Mouse (Mus musculus) bone marrow macrophage, adult 2 months (primary cell): ENCODE data around the gene Cachd1. TPM values are rescaled to one million over a fixed set of nuclear protein-coding genes. Genes with fewer than 3 reads are reported as not detected.

Experiments used
- H3K27ac ChIP-seq: 2 replicates; pipeline ENCODE4 v1.5.1; 2012; ENCODE audit warnings: low read depth, low read length; ENCODE audit not compliant: insufficient read depth
- H3K4me1 ChIP-seq: 2 replicates; pipeline ENCODE4 v1.6.1; 2012; ENCODE audit warnings: low read length; ENCODE audit not compliant: control insufficient read depth, insufficient read depth
- H3K4me3 ChIP-seq: 2 replicates; pipeline ENCODE4 v1.5.1; 2012; ENCODE audit warnings: mild to moderate bottlenecking, low read length, moderate library complexity; ENCODE audit not compliant: insufficient read depth
- CTCF ChIP-seq: IDR thresholded peaks from 2 replicates; pipeline ENCODE4 v1.5.1; 2012; ENCODE audit warnings: low read depth, mild to moderate bottlenecking, low read length, moderate library complexity
- POLR2A ChIP-seq: IDR thresholded peaks from 2 replicates; pipeline ENCODE4 v1.6.1; 2012; ENCODE audit warnings: mild to moderate bottlenecking, low read depth, low read length, borderline replicate concordance
- polyA plus RNA-seq: library from polyadenylated mRNA; stranded (reverse); fragments of >200 nt; gene quantifications from 2 replicates; pipeline ENCODE4 v1.2.4, GENCODE M21; 2012; ENCODE audit not compliant: missing spikeins, insufficient read depth, insufficient read length

The Cachd1 gene
- polyA plus RNA-seq, 1 experiment, result not detected

DNA sequence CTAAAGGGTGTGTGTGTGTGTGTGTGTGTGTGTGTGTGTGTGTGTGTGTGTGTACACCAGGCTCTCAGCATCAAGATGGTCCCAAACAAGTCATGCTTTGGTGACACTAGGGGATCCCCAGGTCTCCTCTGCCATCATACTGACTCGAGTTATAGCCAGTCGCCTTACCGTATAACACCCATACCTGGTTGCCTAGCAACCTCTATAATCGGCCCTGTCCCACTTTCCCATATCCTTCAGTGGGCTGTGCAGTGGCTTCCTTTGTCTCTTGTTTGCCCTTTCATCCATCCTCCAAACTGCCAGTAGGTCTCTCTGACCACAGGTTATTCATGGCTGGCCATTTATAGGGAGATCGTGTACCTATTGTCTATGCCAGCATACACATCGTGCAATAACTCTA, 224.6 kb downstream of the Cachd1 start:
- Histone ChIP-seq H3K27ac (no peak overlapping the region), H3K4me3 (no peak overlapping the region), H3K4me1 (no peaks in the 10 kb centered on the region)
- TF ChIP-seq CTCF, result no peak
- no peak for TF ChIP-seq POLR2A

DNA sequence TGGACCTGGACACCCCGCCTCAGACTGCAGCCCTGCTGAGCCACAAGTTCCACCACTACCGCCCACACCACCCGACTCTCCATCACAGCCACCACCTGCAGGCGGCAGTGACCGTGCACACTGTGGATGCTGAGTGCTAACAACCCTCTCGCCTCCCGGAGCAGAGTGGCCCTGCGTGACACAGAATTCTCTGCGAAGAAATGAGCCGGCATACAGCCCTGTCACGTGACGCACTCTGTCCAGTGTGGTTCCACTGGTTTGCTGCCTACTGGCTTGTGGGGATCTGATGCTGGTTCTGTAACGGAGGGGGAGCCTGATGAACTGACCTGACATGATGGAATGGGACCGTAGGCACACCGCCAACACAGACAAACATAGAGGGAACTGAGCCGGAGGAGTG, 226.5 kb downstream of the Cachd1 start:
- no peak for TF ChIP-seq CTCF
- no peak overlapping the region for H3K4me3 ChIP-seq
- H3K27ac ChIP-seq, result no peak overlapping the region

DNA sequence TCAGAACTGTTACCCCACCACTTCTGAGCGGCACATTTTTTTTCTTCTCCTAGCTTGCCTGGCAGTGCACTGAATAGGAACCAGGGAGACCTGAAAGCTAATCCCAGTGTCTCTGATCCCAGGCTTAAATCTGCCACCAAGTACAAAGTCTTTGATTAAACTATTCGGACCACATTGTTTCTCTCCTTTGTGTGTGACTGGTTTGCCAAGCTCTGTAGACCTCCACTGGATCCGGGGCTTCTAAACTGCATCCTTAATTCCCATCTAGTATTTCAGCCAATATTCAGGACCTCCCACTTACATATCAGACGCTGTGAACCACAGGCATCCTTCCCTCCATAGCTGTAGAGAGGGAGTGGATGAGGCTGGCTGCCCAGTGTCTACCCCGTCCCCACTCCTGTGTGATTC, 231.9 kb downstream of the Cachd1 start:
- Histone ChIP-seq H3K4me3 (no peak overlapping the region), H3K27ac (no peak overlapping the region), H3K4me1 (no peaks in the 10 kb centered on the region)
- no peak for TF ChIP-seq CTCF
- TF ChIP-seq POLR2A, result no peak

More for the DNA sequence above, 226.5 kb downstream of the Cachd1 start:
- H3K4me1 ChIP-seq, result no peaks in the 10 kb centered on the region

DNA sequence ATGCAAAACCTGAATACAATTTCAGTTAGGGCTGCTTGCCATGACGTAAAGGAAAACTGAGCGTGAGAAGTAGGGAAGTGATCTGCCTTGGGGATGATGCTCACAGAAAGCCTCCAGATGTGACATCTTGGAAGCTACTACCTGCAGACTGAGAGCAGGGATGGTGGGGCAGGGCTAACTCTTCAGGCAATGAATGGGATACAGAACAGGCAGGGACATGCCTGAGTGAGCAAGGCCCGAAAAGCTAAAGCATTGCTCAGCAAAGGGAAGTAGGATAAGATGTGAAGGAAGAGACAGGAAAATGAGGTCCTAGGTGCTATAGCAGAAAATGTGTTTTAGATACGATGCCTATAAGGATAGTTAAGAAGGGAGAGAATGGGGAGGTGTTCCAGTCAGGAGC, 232.6 kb downstream of the Cachd1 start:
- Histone ChIP-seq H3K4me3 (no peak overlapping the region), H3K27ac (no peak overlapping the region), H3K4me1 (no peaks in the 10 kb centered on the region)
- no peak for TF ChIP-seq CTCF
- no peak for TF ChIP-seq POLR2A

DNA sequence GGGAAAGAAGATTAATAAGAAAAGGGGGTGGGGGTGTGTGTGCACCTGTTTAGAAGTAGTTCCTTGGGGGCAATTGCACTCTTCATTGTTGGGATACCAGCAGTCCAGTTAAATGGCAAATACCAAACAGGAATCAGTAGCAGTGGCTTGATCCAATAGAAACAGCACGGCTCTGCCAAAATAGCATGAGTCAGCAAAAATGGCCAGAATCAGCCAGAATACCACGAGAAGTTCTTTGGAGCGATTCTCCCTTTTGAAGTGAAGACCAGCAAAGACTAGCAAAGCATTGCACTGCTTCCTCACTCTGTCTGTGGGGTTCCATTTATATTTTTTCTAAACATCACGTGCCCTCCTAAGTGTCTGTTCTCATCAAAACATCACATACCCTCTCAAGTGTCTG, 241.3 kb downstream of the Cachd1 start:
- no peak for TF ChIP-seq CTCF
- TF ChIP-seq POLR2A, result no peak
- H3K27ac ChIP-seq, result no peak overlapping the region
- H3K4me1 ChIP-seq, result no peaks in the 10 kb centered on the region
- H3K4me3 ChIP-seq, result no peak overlapping the region

DNA sequence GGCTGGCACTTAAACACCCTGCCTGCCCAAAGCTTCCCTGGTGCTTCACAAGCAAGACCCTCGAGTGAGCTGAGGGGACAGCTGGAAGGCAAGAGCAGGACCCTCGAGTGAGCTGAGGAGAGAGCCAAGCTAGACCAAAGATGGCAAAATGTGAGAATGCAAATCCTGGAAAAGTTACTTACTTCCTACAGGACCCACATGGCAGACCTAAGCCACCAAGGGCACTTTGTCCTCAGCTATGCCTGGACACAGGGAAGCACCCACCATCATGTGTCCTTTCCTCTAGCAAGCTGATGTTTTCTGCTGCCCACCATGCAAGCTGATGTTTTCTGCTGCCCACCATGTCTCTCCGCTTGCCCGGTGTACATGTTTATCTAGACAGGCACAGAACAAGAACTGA, 244.1 kb downstream of the Cachd1 start, which contains the start of gene Gm10577:
Gene Gm10577 (minus strand): TSS at position 101 of the 400 bp plus-strand sequence.
- no peak within 1 kb of the TSS for H3K27ac ChIP-seq

DNA sequence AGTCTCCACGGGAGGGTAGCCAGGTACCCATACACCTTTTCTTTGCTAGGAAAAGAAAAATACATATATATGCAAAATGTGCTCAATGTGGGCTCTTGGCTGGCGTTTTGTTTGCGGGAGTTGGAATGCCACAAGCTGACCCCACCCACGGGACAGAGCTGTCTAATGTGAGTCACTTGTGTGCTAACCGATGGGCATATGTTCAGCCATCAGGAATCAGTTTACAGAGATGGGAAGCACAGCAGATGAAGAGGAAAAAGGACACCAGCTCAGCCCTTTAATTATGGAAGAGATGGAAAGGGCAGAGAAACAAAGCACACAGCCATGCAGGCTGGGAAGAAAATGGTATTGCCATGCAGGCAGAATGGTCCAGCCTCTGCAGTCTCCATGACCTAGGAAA, 250.1 kb downstream of the Cachd1 start:
- Histone ChIP-seq H3K27ac (no peak overlapping the region), H3K4me1 (no peaks in the 10 kb centered on the region), H3K4me3 (no peak overlapping the region)
- TF ChIP-seq POLR2A (no peak), CTCF (no peak)

More for the DNA sequence above, 244.1 kb downstream of the Cachd1 start, which contains the start of gene Gm10577:
- Histone ChIP-seq H3K4me1 (no peaks in the 10 kb centered on the region), H3K4me3 (no peak within 1 kb of the TSS)
- TF ChIP-seq POLR2A (no peak), CTCF (no peak)

DNA sequence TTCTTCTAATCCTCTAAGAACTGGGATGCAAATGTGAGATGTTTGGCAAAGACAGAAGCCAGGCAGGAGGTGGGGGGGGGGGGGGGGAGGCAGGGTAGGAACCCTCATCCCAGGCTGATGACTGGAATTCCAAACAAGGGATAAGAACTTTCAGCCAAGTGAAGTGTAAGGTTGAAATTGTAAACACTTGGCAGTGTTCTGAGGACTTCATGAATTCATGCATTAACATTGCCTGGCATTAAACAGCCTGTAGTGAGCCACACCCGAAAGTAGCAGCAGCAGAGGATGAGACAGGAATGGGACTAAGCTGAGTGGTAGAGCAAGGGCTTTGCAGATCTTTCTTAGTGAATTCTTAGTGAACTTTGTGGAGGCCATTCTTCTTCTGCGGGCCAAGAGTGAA, 250.5 kb downstream of the Cachd1 start:
- TF ChIP-seq CTCF (no peak), POLR2A (no peak)
- Histone ChIP-seq H3K4me1 (no peaks in the 10 kb centered on the region), H3K27ac (no peak overlapping the region), H3K4me3 (no peak overlapping the region)

DNA sequence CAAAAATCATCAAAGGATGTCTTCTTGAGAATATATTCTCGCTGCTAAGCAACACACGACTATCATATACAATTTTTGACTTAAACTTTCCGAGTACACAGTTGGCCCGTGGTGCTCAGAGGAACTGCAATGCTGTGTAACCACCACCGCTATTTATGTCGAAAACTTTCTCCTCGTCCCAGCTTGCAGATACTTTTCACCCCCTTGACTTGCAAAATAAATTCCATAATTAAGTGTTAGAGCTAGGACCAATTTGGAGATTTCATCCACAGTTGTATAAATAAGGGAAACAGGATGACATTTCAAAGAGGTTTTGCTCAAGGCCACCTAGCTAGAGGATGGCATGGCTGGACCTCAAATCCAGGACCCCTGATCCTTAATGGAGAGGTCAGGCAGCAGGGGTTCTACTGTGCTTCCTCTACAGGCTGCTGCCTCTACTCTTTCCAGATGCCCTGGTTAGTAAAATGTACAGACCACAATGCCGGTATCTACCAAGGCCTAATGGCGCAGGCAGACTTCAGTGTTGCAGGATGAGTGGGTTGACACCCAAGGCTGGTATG, 251.5 kb downstream of the Cachd1 start:
- Histone ChIP-seq H3K4me3 (no peak overlapping the region), H3K27ac (no peak overlapping the region), H3K4me1 (no peaks in the 10 kb centered on the region)
- TF ChIP-seq POLR2A (no peak), CTCF (no peak)

DNA sequence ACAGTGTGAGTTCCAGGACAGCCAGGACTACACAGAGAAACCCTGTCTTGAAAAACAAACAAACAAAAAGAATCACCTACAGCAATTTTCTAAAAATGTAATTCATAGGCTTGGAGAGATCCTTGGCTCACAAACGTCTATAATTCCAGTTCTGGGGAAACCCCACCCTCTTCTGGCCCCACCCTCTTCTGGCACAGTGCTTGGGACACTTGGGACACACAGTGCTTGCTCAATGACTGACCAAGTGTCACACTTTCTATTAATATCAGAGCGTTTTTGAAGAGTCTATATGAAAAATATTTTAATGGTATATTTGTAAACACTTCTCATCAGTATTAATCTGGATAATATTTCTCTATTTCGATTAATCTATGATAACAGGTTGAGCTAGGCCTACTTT, 256.6 kb downstream of the Cachd1 start:
- TF ChIP-seq POLR2A, result no peak
- no peak for TF ChIP-seq CTCF
- no peaks in the 10 kb centered on the region for H3K4me1 ChIP-seq
- H3K27ac ChIP-seq, result no peak overlapping the region

DNA sequence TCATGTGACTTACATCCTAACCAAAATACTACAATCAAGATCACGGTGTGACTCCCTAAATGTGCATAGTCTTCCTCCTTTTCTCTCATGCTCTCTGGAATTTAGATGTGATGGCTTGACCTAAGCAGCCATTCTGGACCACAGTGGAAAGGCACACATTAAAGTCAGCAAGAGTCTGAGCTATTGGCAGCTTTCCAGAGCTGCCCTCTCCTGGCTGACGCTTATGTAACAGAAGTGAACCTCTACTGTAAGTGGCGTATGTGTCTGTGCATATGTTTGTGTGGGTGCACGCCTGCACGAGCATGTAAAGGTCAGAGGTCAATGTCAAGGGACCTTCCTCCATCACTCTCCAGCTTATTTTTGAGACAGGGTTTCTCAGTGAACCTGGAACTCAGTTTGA, 258.7 kb downstream of the Cachd1 start:
- Histone ChIP-seq H3K4me1 (no peaks in the 10 kb centered on the region), H3K4me3 (no peak overlapping the region), H3K27ac (no peak overlapping the region)
- TF ChIP-seq CTCF, result no peak
- TF ChIP-seq POLR2A, result no peak

More for the DNA sequence above, 256.6 kb downstream of the Cachd1 start:
- H3K4me3 ChIP-seq, result no peak overlapping the region
